In the genomic region with DNA sequence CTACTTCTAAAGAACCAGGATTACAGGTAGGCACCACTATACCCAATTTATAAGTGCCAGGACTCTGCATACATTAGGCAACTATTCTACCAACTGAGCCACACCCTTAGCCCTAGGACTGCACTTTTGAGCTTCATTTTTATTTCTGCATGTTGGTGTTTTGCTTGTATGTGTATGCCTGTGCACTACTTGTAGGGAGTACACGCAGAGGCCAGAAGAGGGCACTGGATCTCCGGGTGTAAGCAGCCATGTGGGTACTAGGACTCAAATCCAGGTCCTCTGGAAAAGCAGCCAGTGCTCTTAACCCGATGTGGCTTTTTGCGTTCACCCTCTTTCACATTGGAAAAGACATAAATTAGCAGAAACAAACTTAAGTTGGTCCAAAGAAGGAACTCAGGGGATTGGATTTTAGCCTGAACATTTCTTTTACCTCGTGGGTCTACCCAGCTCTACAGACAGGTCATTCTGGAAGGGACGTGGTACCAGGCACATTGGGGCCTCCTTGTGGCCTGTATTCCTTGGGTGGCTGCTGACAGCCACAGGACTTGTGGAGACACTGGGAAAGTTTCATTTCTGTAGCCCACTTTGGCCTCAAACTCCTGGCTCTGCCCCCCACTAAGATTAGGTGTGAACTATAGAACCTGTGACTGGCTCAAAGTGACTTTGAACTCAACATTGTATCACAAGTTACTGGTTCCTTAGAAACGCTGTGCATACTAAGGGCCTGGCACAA, we compare ENCODE assay signal across 12 mouse cellular contexts. TPM values are rescaled to one million over a fixed set of nuclear protein-coding genes. Genes with fewer than 3 reads are reported as not detected.
DNase-seq lines count a peak whose midpoint lies in the region; ATAC-seq and TF ChIP-seq lines count a peak whose summit lies in the region.
"Had no signal": no experiment of that assay in that cellular context is flagged by ENCODE, and none has a peak within 500 bp of the region (broad histone marks: within the 10 kb centered on the region; RNA-seq: fewer than 3 reads in every experiment).

No protein-coding gene starts in this region.

- no peak overlapping the region for H3K9ac ChIP-seq in kidney, embryonic 14.5 days (ENCODE audit: low read depth, low read length)
- H3K9ac ChIP-seq: neural tube, embryonic 12.5 days had no signal

- no peaks in the 10 kb centered on the region for H3K27me3 ChIP-seq in kidney, adult 2 months (replicated peaks; ENCODE audit: control insufficient read depth, insufficient read depth, low read length)
- H3K27me3 ChIP-seq in kidney, embryonic 14.5 days (ENCODE audit: control insufficient read depth, insufficient read depth, low read length): no peaks in the 10 kb centered on the region
- H3K27me3 ChIP-seq: neural tube, embryonic 12.5 days had no signal

- 78% methylated on average over 7 of the region's 7 CpGs for WGBS in kidney, adult 2 months
- 80% methylated on average over 7 of the region's 7 CpGs for WGBS in kidney, embryonic 14.5 days

- no peaks in the 10 kb centered on the region for H3K4me1 ChIP-seq in kidney, adult 2 months (ENCODE audit: control insufficient read depth, insufficient read depth, low read length)
- no peaks in the 10 kb centered on the region for H3K4me1 ChIP-seq in kidney, embryonic 14.5 days (ENCODE audit: control insufficient read depth, insufficient read depth, low read length)

- no peak for ATAC-seq in kidney, embryonic 14.5 days (ENCODE audit: low FRiP score, low TSS enrichment)

- peak; percentile 51 for TF ChIP-seq CTCF in kidney, adult 2 months (conservative IDR thresholded peaks at IDR 0.05; ENCODE audit: insufficient read depth, insufficient read length, low read depth, low read length)

- peaks cover 4% of the 10 kb centered on the region; the same call in 1 of the 2 replicates for H3K9me3 ChIP-seq in kidney, embryonic 14.5 days (ENCODE audit: control insufficient read depth, low read length)
- H3K9me3 ChIP-seq: neural tube, embryonic 12.5 days had no signal

- H3K4me2 ChIP-seq in kidney, embryonic 14.5 days (replicated peaks; ENCODE audit: low read depth, low read length): no peak overlapping the region
- H3K4me2 ChIP-seq: neural tube, embryonic 12.5 days had no signal

- no peak overlapping the region for H3K4me3 ChIP-seq in kidney, adult 2 months (ENCODE audit: insufficient read depth, low read depth, low read length)
- H3K4me3 ChIP-seq in kidney, embryonic 14.5 days (ENCODE audit: low read length): no peak overlapping the region
- H3K4me3 ChIP-seq: erythroblast, embryonic 14.5 days; neural tube, embryonic 12.5 days had no signal

- no peaks in the 10 kb centered on the region for H3K36me3 ChIP-seq in kidney, adult 2 months (ENCODE audit: control insufficient read depth, insufficient read depth, low read length)
- no peaks in the 10 kb centered on the region for H3K36me3 ChIP-seq in kidney, embryonic 14.5 days (ENCODE audit: control insufficient read depth, insufficient read depth, low read length)

- no peak overlapping the region for H3K27ac ChIP-seq in kidney, adult 2 months (ENCODE audit: insufficient read depth, low read depth, low read length)
- no peak overlapping the region for H3K27ac ChIP-seq in kidney, embryonic 14.5 days (ENCODE audit: low read depth, low read length)
- H3K27ac ChIP-seq: neural tube, embryonic 12.5 days had no signal

- no peak for TF ChIP-seq POLR2A in kidney, adult 2 months (IDR thresholded peaks at IDR 0.05; ENCODE audit: low read depth, low read length)

- peak; percentile 15 for DNase-seq in kidney, adult 2 months
- DNase-seq in thymus, postnatal 36 days: peak; percentile 35 to 51
- no peak for DNase-seq in thymus, adult 18-20 months
- DNase-seq in cerebellum, adult 9-10 months: peak; percentile 83
- no peak for DNase-seq in neural tube, embryonic 10.5 days (ENCODE audit: extremely low spot score, low spot score)
- DNase-seq in adrenal gland, adult 8-10 months: no peak
- DNase-seq: heart, postnatal 14 days; kidney, postnatal 14 days had no signal

RNA-seq across cellular contexts. Expression of gene Apeh, which starts 45.7 kb away (rescaled TPM):
- polyA plus RNA-seq in kidney, adult 2 months (2012; rRNA removed): 299 and 327 TPM in 2 replicates
- polyA plus RNA-seq in kidney, embryonic 14.5 days (2014; fragmentation: Nextera tagmentation; extraction: Ambion mirVana): 55.2 and 57.8 TPM in 2 replicates
- 100 to 1,000 TPM; 104 to 125 (median 109) TPM for total RNA-seq in adrenal gland, adult 8-10 months (2022)

RNA-seq across cellular contexts. Expression of gene Bsn, which starts 50.1 kb away (rescaled TPM):
- 0.15 and 0.17 TPM in 2 replicates for polyA plus RNA-seq in kidney, adult 2 months (2012; rRNA removed)
- 0.76 and 0.77 TPM in 2 replicates for polyA plus RNA-seq in kidney, embryonic 14.5 days (2014; fragmentation: Nextera tagmentation; extraction: Ambion mirVana)
- 1 to 10 TPM; 3.7 to 6.8 (median 6.4) TPM for total RNA-seq in adrenal gland, adult 8-10 months (2022)

RNA-seq across cellular contexts. Expression of gene Rnf123, which starts 57.0 kb away (rescaled TPM):
- 92.1 and 106 TPM in 2 replicates for polyA plus RNA-seq in kidney, adult 2 months (2012; rRNA removed)
- 20.0 and 30.9 TPM in 2 replicates for polyA plus RNA-seq in kidney, embryonic 14.5 days (2014; fragmentation: Nextera tagmentation; extraction: Ambion mirVana)
- 100 to 1,000 TPM in 1 of 4 experiments, 10 to 100 TPM in 3; 68.2 to 108 (median 86.5) TPM for total RNA-seq in adrenal gland, adult 8-10 months (2022)

RNA-seq across cellular contexts. Expression of gene Mst1, which starts 59.9 kb away (rescaled TPM):
- 0.31 and 0.39 TPM in 2 replicates for polyA plus RNA-seq in kidney, adult 2 months (2012; rRNA removed)
- polyA plus RNA-seq in kidney, embryonic 14.5 days (2014; fragmentation: Nextera tagmentation; extraction: Ambion mirVana): not detected in 2 replicates
- total RNA-seq in adrenal gland, adult 8-10 months (2022): under 1 TPM in 1 of 4 experiments, not detected in 3; 0.10 TPM
- total RNA-seq: left cerebral cortex, postnatal 25 days had no signal

Comparison
In these comparisons a context has a peak if more than half of its experiments do, and no peak if none do; other contexts are left out.
1. DNase-seq: peak in kidney, adult 2 months (single experiment), thymus, postnatal 36 days (2 of 2) and cerebellum, adult 9-10 months (single experiment); none in thymus, adult 18-20 months (0 of 2), neural tube, embryonic 10.5 days (single experiment) and adrenal gland, adult 8-10 months (single experiment).